Mouse (Mus musculus) neural tube, embryonic 15.5 days (tissue): ENCODE measurements around the gene Slc26a3. TPM values are rescaled to one million over a fixed set of nuclear protein-coding genes. Genes with fewer than 3 reads are reported as not detected.

Experiments used
- ATAC-seq: fragments of 200-750 bp; cut with Nextera tagmentation; 2 replicates; pipeline ENCODE4 v1.8.0; 2017; ENCODE audit warnings: mild to moderate bottlenecking, moderate TSS enrichment, moderate library complexity; ENCODE audit not compliant: low FRiP score
- H3K27ac ChIP-seq: fragments of 300-500 bp; sonication (generic); replicated peaks from 2 replicates; pipeline ENCODE4 v1.5.1; 2015; ENCODE audit warnings: mild to moderate bottlenecking, inconsistent platforms
- H3K27me3 ChIP-seq: fragments of 300-500 bp; sonication (generic); replicated peaks from 2 replicates; pipeline ENCODE4 v1.6.1; 2015; ENCODE audit warnings: inconsistent platforms
- H3K36me3 ChIP-seq: fragments of 300-500 bp; sonication (generic); 2 replicates; pipeline ENCODE4 v1.6.1; 2015; ENCODE audit warnings: inconsistent platforms
- H3K4me1 ChIP-seq: fragments of 300-500 bp; sonication (generic); 2 replicates; pipeline ENCODE4 v1.6.1; 2015; ENCODE audit warnings: inconsistent platforms
- H3K4me2 ChIP-seq: fragments of 300-500 bp; sonication (generic); 2 replicates; pipeline ENCODE4 v1.6.1; 2015; ENCODE audit warnings: inconsistent platforms, mild to moderate bottlenecking, moderate library complexity
- H3K4me3 ChIP-seq: fragments of 300-500 bp; sonication (generic); replicated peaks from 2 replicates; pipeline ENCODE4 v1.5.1; 2015; ENCODE audit warnings: mild to moderate bottlenecking, inconsistent platforms
- H3K9ac ChIP-seq: fragments of 300-500 bp; sonication (generic); replicated peaks from 2 replicates; pipeline ENCODE4 v1.6.1; 2015; ENCODE audit warnings: mild to moderate bottlenecking, inconsistent platforms
- H3K9me3 ChIP-seq: fragments of 300-500 bp; sonication (generic); replicated peaks from 2 replicates; pipeline ENCODE4 v1.6.1; 2016; ENCODE audit warnings: inconsistent platforms
- WGBS: fragments of 180-500 bp; shearing (Covaris S2); methylation state at CpG from one replicate; pipeline ENCODE4 v1.1.7; 2015; ENCODE audit warnings: mixed read lengths; 5-methylcytosine and 5-hydroxymethylcytosine counted together
- polyA plus RNA-seq: library from polyadenylated mRNA; unstranded; fragments of >200 nt; fragmentation: Nextera tagmentation; extraction: Ambion mirVana; gene quantifications from 2 replicates; pipeline ENCODE4 v1.2.1, GENCODE M21; 2015

Slc26a3 gene
- 0.37 and 0.72 TPM in 2 replicates for polyA plus RNA-seq

DNA sequence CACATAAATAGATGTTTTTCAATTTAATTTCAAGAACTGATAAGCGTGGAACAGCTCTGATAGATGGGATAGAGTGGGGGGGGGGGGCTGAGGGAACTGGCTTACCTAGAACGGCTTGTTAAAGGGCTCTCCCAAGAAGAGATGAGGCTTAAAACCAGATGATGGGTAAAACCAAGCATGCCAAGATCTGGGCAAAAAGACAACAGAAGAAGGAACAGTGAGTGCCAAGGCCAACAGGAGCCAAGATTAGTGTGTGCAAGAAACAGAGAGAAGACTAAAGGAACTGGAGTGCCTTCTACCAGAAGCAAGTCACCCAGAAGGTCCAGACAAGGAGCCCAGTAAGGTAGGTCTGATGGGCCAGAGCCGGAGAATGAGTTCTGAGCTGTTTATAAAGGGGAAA, at the start of gene Slc26a3:
Slc26a3 (plus strand) TSS at position 301 of the 400 bp plus-strand sequence.
- Histone ChIP-seq H3K36me3 (no peaks in the 10 kb centered on the region), H3K27ac (no peak within 1 kb of the TSS), H3K27me3 (no peaks in the 10 kb centered on the region), H3K9ac (no peak within 1 kb of the TSS), H3K4me3 (no peak within 1 kb of the TSS), H3K4me1 (no peaks in the 10 kb centered on the region), H3K4me2 (no peak within 1 kb of the TSS), H3K9me3 (no peaks in the 10 kb centered on the region)
- WGBS = 83% methylated on average over 3 of the region's 3 CpGs
- no peak for ATAC-seq

DNA sequence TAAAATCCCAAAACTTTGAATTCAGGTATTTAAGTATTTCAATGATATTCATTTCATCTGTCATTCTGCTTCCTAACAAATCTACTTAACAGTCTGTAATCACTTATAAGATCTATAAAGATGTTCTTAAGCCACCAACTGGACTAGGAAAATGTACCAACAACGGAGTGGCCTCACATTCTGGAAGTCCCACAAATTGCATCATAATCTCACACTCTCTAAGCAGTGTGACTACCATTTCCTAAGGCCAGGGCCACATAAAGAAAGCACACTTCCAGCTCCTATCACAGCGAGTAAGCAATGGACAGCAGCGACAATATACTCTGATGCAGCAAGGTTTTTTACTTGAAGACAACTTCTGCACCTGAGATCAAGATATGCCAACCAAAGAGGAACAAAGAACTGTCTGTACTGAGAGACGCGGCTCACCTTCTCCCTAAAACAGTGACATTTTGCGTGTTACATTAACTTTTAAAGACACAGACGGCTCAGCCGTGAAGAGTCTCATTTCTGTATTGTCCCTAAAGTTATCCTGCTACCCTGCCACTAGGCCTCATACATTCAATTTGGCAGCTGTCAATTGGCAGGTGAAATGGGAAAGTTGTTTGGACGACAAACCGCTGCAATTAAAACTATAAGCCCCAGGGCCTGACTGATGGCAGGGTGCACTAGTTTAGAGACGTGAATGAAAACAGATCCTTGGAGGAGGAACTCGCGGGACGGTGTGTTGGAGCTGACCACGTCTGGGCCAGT, 40.3 kb upstream of the Slc26a3 start:
- ATAC-seq = no peak
- Histone ChIP-seq H3K4me3 (peak overlapping the region; percentile 96), H3K4me1 (peaks cover 24% of the 10 kb centered on the region), H3K27me3 (no peaks in the 10 kb centered on the region), H3K9ac (peak overlapping the region; percentile 95), H3K36me3 (peaks cover 16% of the 10 kb centered on the region), H3K9me3 (no peaks in the 10 kb centered on the region), H3K27ac (peak overlapping the region; percentile 87; the same call in 1 of the 2 replicates), H3K4me2 (peak overlapping the region; percentile 80)
- 27% methylated on average over 15 of the region's 15 CpGs for WGBS

DNA sequence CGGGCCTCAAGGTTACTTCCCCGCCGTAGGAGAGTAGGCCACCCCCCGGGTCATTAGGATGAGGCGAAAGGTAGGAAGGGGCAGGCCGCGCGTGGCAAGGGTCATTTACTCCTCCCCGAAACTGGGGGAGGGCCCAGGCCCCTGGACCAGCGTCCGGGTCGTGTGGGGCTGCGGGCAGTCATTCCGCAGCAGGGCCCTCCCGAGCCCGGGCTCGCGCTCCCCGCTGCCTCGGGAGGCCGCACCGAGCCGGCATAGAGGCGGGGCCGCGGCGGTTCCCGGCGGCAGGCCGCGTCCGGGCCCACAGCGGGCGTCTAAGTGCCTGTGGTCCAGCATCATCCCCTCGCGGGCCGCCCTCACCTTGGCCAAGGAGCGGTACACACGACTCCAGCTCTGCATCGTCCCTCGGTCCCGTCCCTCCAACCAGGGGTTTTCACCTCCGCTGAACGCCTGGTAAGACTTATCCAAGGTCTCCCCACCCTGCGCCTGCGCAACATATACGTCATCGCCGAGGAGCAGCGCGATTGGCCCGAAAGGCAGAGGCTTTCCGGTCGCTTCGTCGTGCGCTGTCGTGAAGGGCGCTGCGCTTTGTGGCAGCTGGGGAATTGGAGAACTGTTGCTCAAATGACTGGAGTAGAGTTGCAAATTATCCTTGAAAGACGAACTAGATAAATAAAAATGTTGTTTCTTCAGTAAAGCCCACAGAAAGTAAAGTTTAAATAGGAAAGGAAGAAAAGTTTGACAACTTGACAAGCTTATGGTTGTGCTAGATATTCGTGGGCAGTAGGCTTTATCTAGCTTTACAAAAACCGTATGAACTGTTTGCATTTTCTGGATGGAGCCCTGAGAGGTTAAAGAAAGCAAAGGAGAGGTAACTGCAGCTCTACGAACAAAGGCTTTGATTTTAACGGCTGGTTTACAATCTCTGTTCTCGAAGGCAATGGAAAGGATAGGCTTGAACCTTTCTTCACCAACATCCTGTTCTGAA, 39.4 kb upstream of the Slc26a3 start, which contains the start of gene Dld:
Dld (minus strand) TSS at position 510 of the 985 bp plus-strand sequence.
- peaks cover 24% of the 10 kb centered on the region for H3K4me1 ChIP-seq
- H3K4me3 ChIP-seq = peak within 1 kb of the TSS; percentile 96
- peak; percentile 100 for ATAC-seq
- no peaks in the 10 kb centered on the region for H3K9me3 ChIP-seq
- H3K36me3 ChIP-seq = peaks cover 13% of the 10 kb centered on the region
- H3K4me2 ChIP-seq = peak within 1 kb of the TSS; percentile 80
- 6% methylated on average over 66 of the region's 66 CpGs for WGBS
- H3K27me3 ChIP-seq = no peaks in the 10 kb centered on the region
- peak within 1 kb of the TSS; percentile 95 for H3K9ac ChIP-seq
- H3K27ac ChIP-seq = peak within 1 kb of the TSS; percentile 87

DNA sequence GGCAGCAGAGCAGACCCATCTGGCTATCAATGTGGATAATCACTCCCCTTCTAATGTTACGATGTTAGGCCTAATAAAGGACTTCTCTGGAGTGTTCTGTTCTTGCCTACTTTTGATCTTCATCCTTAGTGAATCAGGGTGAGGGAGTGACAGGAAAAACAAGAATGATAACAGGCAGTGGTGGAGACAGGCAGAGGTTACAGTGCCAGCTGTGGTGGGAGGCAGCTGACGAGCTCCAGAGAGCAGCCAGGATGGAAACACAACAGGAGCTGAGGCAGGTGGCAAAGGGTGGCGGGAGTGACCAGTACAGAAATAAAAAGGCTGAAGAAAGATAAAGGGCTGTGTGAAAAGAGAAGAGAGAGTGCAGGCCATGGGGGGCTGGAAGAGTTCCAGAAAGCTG, 24.2 kb upstream of the Slc26a3 start:
- no peaks in the 10 kb centered on the region for H3K9me3 ChIP-seq
- H3K27me3 ChIP-seq = no peaks in the 10 kb centered on the region
- no peak overlapping the region for H3K9ac ChIP-seq
- H3K36me3 ChIP-seq = no peaks in the 10 kb centered on the region
- no peak overlapping the region for H3K27ac ChIP-seq
- no peak overlapping the region for H3K4me2 ChIP-seq
- WGBS = 55% methylated on average over 3 of the region's 3 CpGs
- ATAC-seq = no peak
- H3K4me3 ChIP-seq = no peak overlapping the region
- no peaks in the 10 kb centered on the region for H3K4me1 ChIP-seq

DNA sequence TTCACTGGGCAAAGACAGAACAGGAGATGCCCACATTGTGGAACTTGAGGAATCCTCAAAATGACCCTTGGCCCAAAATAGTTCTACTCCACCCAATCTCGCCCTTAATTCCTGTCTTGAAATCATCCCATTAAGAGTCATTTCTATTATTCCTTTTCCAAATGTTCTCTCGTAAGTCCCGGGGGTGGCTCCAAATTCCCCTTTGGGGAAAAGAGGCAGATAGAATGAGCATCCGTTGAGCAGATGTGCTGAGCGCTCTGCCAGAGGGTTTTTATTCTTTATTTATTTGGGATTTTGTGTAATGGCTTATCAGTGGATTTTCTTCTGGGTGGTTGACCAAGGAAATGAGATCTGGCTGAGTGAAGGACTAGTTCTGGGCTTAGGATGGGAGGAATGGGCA, 22.9 kb upstream of the Slc26a3 start:
- H3K27ac ChIP-seq = no peak overlapping the region
- H3K9me3 ChIP-seq = no peaks in the 10 kb centered on the region
- no peaks in the 10 kb centered on the region for H3K4me1 ChIP-seq
- no peak for ATAC-seq
- H3K4me3 ChIP-seq = no peak overlapping the region
- no peaks in the 10 kb centered on the region for H3K36me3 ChIP-seq
- no peak overlapping the region for H3K4me2 ChIP-seq
- WGBS = 81% methylated on average over 5 of the region's 5 CpGs
- no peaks in the 10 kb centered on the region for H3K27me3 ChIP-seq
- no peak overlapping the region for H3K9ac ChIP-seq

DNA sequence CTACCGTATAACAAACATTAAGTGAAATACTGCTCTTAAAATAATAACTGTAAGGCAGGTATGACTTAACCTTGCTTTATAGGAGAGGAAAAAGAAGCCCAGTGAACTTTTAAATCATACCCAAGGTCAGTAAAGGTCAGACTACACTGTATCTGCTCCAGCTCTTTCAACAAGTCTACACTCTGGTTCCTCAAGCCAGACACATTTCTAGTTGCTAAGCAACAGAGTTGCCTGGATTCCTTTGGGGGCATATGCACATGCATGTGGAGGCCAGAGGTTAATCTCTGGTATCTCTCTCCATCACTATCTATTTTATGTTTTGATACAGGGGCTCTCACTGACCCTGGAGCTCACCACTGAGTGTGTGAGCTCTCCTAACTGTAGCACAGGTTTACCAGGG, 21.6 kb upstream of the Slc26a3 start:
- no peak overlapping the region for H3K9ac ChIP-seq
- H3K27me3 ChIP-seq = no peaks in the 10 kb centered on the region
- no peak for ATAC-seq
- no peak overlapping the region for H3K27ac ChIP-seq
- H3K9me3 ChIP-seq = no peaks in the 10 kb centered on the region
- H3K4me3 ChIP-seq = no peak overlapping the region
- H3K4me2 ChIP-seq = no peak overlapping the region
- no peaks in the 10 kb centered on the region for H3K36me3 ChIP-seq
- H3K4me1 ChIP-seq = no peaks in the 10 kb centered on the region
- WGBS = 93% methylated on average over 1 of the region's 1 CpGs

DNA sequence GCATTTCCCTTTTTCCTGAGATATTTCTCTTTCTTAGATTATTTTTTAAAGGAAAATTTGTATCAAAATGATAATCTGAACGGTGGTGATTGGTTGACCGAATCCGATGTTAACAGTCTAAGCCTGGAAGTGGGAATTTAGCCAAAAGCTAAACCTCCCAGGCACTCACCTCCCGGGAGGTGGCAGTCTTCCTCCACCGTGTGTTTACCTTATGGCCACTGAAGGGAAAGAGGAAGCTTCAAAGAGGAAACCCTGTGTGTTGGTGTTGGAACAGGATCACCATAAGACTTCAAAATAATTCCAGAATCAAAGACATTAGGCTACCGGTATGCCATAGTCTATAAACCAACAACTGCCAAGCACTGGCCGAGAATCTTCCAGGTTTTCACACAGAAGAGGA, 21.0 kb upstream of the Slc26a3 start:
- Histone ChIP-seq H3K4me2 (no peak overlapping the region), H3K27ac (no peak overlapping the region), H3K27me3 (no peaks in the 10 kb centered on the region), H3K9me3 (no peaks in the 10 kb centered on the region), H3K9ac (no peak overlapping the region), H3K4me3 (no peak overlapping the region), H3K36me3 (no peaks in the 10 kb centered on the region), H3K4me1 (peaks cover 4% of the 10 kb centered on the region; the same call in 1 of the 2 replicates)
- no peak for ATAC-seq
- 87% methylated on average over 7 of the region's 7 CpGs for WGBS

DNA sequence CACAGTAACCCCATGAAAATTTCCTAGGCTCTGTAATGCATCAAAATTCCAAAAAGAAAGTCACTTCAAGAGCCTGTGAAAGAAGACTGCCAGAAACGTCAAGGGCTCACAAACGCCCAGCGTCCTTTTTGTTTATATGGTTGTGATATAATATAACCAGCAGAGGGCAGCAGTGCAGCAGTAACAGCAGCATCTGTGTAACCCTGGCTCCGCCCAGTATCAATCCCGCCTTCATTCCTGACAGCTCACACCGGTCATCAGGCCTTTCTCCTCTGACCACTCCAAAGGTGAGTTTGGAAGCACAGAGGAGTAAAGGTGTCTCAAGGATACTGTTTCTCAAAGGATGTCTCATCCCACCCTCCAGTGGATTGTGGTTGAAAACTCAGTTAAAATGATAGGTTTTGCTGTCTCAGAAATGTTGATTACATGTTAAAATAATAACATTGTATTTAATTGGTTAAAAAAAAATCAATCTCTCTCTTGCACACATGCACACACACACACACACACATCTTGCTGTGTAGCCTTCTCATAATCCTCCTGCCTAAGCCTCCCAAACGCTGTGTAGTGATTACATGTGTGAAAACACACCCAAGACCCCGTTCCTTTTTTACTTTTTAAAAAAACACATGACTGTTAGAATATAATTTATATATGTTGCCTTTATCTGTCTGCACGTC, 15.9 kb upstream of the Slc26a3 start:
- no peaks in the 10 kb centered on the region for H3K9me3 ChIP-seq
- no peak overlapping the region; the same call in 1 of the 2 replicates for H3K9ac ChIP-seq
- H3K27ac ChIP-seq = no peak overlapping the region
- H3K4me3 ChIP-seq = 0 out of 2 replicates have a peak overlapping the region, but pooled peaks have one; percentile 20
- H3K4me1 ChIP-seq = peaks cover 20% of the 10 kb centered on the region
- ATAC-seq = peak; percentile 88
- peak overlapping the region; percentile 53 for H3K4me2 ChIP-seq
- H3K36me3 ChIP-seq = no peaks in the 10 kb centered on the region
- H3K27me3 ChIP-seq = no peaks in the 10 kb centered on the region
- WGBS = 38% methylated on average over 9 of the region's 9 CpGs

DNA sequence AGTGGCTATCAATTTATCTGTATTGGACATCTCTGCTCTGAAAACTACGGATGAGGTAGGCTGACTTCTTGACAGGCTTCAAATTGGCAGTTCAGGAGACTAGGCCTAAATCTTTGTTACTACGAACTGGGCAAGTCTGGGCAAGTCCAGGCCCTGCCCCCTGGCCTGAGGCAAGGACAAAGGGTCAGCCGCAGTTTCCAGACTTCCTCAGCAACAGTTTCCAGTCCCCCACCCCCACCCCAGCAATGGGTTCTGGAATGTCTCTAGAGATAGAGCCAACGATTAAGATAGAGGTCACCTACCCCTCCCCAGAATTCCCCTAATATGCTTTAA, 15.4 kb upstream of the Slc26a3 start:
- H3K27ac ChIP-seq = no peak overlapping the region
- 81% methylated on average over 4 of the region's 4 CpGs for WGBS
- no peaks in the 10 kb centered on the region for H3K27me3 ChIP-seq
- no peak overlapping the region for H3K9ac ChIP-seq
- H3K4me2 ChIP-seq = no peak overlapping the region
- H3K9me3 ChIP-seq = no peaks in the 10 kb centered on the region
- ATAC-seq = no peak
- no peaks in the 10 kb centered on the region for H3K36me3 ChIP-seq
- no peak overlapping the region for H3K4me3 ChIP-seq
- peaks cover 20% of the 10 kb centered on the region for H3K4me1 ChIP-seq

DNA sequence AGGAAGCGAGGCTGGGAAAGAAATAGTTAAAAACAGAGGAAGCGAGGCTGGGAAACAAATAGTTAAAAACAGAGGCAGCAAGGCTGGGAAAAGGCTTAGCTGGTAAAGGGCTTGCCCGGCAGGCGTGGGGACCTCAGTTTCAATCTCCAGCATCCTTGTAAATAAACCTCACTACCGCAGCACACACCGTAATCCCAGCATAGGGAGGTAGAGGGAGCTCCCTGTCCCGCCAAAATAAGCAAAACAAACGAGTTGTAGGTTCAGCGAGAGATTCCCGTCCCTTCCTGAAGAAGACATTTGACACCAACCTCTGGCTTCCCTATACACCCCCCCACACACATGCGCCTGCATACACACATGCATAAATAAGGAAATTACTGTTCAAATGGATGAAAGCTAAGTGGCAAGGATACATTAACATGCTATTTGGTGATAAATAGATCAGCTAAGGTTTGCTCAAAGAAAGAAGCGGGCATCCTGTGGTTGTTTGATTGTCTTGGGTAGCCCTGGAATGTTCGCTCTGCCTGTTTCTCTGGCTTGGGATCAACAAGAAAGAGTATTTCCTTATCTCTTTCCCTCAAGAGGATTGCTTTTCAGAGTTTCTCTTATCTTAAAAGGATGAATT, 14.2 kb upstream of the Slc26a3 start:
- peaks cover 20% of the 10 kb centered on the region for H3K4me1 ChIP-seq
- no peaks in the 10 kb centered on the region for H3K9me3 ChIP-seq
- peak overlapping the region; percentile 40 for H3K9ac ChIP-seq
- no peaks in the 10 kb centered on the region for H3K27me3 ChIP-seq
- WGBS = 19% methylated on average over 13 of the region's 13 CpGs
- H3K36me3 ChIP-seq = no peaks in the 10 kb centered on the region
- peak; percentile 67 for ATAC-seq
- no peak overlapping the region for H3K27ac ChIP-seq
- H3K4me2 ChIP-seq = peak overlapping the region; percentile 56
- H3K4me3 ChIP-seq = peak overlapping the region; percentile 33

DNA sequence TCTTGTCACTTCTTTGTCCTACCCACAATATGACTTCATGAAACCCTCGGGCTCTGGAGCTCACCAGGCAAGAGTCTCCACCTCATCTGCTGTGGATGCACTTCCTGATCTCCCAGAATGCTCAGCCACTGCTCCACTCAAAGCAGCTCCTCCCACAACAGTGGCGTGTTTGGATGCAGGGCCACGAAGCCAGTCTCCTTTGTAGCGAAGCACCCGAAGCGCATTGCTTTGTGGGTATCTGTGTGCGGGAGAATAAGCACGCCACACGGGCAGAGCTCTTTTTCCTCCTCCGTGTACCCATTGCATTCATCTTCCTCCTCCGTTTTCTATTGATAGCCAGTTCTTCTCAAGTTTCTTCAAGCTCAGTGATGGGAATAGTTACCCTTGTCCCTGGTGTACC, 13.4 kb upstream of the Slc26a3 start:
- Histone ChIP-seq H3K4me3 (no peak overlapping the region), H3K27me3 (no peaks in the 10 kb centered on the region), H3K9ac (no peak overlapping the region), H3K27ac (no peak overlapping the region), H3K4me2 (no peak overlapping the region), H3K9me3 (no peaks in the 10 kb centered on the region), H3K4me1 (peaks cover 20% of the 10 kb centered on the region), H3K36me3 (no peaks in the 10 kb centered on the region)
- 85% methylated on average over 11 of the region's 11 CpGs for WGBS
- no peak for ATAC-seq
